In the genomic region with DNA sequence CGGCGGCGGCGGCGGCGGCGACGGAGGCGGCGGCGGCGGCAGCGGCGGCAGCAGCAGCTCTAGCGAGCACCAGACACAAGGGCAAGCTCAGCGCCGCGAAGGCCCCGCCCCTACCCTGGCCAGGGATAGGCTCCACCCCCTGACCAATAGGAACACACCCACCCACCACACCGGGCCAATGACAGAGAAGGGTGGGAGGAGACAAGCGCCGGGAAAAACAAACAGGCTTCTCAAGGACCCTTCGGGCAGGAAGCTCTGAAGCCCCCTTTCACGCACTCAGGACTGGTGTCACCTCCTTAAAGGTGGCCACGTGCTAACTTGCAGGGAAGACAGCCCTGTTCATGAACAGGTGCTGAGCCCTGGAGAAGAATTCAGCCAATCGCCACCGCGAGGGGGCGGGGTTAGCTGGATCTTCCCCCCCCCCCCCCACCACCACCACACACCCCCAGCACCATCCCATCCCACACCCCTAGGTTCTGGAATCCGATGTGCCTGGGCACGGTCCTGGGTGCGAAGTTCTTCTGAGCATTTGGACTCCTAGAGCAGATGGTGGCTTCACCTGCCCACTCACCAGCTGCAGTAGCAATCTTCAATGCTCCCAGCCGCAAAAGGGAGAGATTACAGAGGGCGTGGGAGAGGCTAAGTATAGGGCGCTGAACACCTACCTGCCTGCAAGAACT, we compare ENCODE assay signal across 8 mouse cellular contexts. TPM values are rescaled to one million over a fixed set of nuclear protein-coding genes. Genes with fewer than 3 reads are reported as not detected.
DNase-seq lines count a peak whose midpoint lies in the region; ATAC-seq lines count a peak whose summit lies in the region.

TSS of gene Cadm2 (minus strand) at position 83 of the 680 bp plus-strand sequence.

- peak; percentile 98 for ATAC-seq in common myeloid progenitor, adult 5-6 weeks (replicated peaks; ENCODE audit: low read depth, poor library complexity, severe bottlenecking)
- peak; percentile 99 for ATAC-seq in hindbrain, embryonic 14.5 days (ENCODE audit: low FRiP score)

- H3K4me3 ChIP-seq in hindbrain, embryonic 14.5 days (replicated peaks; ENCODE audit: low read length), result peak within 1 kb of the TSS; percentile 82

- no peaks in the 10 kb centered on the region for H3K27me3 ChIP-seq in hindbrain, embryonic 14.5 days (ENCODE audit: control insufficient read depth, insufficient read depth, low read length)

- peak within 1 kb of the TSS; percentile 90 for H3K9ac ChIP-seq in hindbrain, embryonic 14.5 days

- H3K36me3 ChIP-seq in hindbrain, embryonic 14.5 days (replicated peaks; ENCODE audit: control insufficient read depth, insufficient read depth), result no peaks in the 10 kb centered on the region

- 2% methylated on average over 32 of the region's 35 CpGs for WGBS in hindbrain, embryonic 14.5 days

- H3K27ac ChIP-seq in hindbrain, embryonic 14.5 days, result peak within 1 kb of the TSS; percentile 95

- H3K4me1 ChIP-seq in hindbrain, embryonic 14.5 days (replicated peaks; ENCODE audit: control insufficient read depth, insufficient read depth, low read length), result no peaks in the 10 kb centered on the region

- peak; percentile 54 to 69 for DNase-seq in adrenal gland, adult 18-20 months (ENCODE audit: low spot score in 2 of 2)
- DNase-seq in gastrocnemius, adult 18-20 months (ENCODE audit: low spot score), result peak; percentile 87
- peak; percentile 92 for DNase-seq in hindbrain, embryonic 14.5 days (ENCODE audit: low spot score)
- peak; percentile 93 to 94 for DNase-seq in layer of hippocampus, postnatal 36 days
- DNase-seq in lung, postnatal 14 days, result peak; percentile 86
- peak; percentile 97 for DNase-seq in retina, embryonic 14.5 days (ENCODE audit: low spot score)
- DNase-seq in thymus, postnatal 4 days, result peak; percentile 69

- H3K4me2 ChIP-seq in hindbrain, embryonic 14.5 days (replicated peaks), result peak within 1 kb of the TSS; percentile 59

- no peaks in the 10 kb centered on the region for H3K9me3 ChIP-seq in hindbrain, embryonic 14.5 days (ENCODE audit: control insufficient read depth, low read length)

RNA-seq across cellular contexts. Expression of gene Cadm2, which starts in this region (rescaled TPM):
- under 1 TPM; 0.43 to 0.74 TPM for total RNA-seq in adrenal gland, adult 18-20 months (2021)
- not detected in 2 replicates for total RNA-seq in common myeloid progenitor, adult 5-6 weeks (2017)
- under 1 TPM; 0.66 to 0.96 TPM for total RNA-seq in gastrocnemius, adult 18-20 months (2021)
- 53.8 and 56.9 TPM in 2 replicates for polyA plus RNA-seq in hindbrain, embryonic 14.5 days (2014; fragmentation: Nextera tagmentation; extraction: Ambion mirVana)
- 100 to 1,000 TPM; 224 to 229 TPM for total RNA-seq in layer of hippocampus, postnatal 36 days (2021)

Comparison
In these comparisons a context has a peak if more than half of its experiments do, and no peak if none do; other contexts are left out.
1. Peak in every context shown above with its lines: DNase-seq, ATAC-seq, H3K4me3 ChIP-seq and H3K27ac ChIP-seq.
2. RNA of gene Cadm2 (total RNA-seq): 224 to 229 TPM in layer of hippocampus, postnatal 36 days; 0.66 to 0.96 TPM in gastrocnemius, adult 18-20 months, 0.43 to 0.74 TPM in adrenal gland, adult 18-20 months and not detected in common myeloid progenitor, adult 5-6 weeks; every median in the first group is over 100 times any median in the second.
3. Peak in DNase-seq in adrenal gland, adult 18-20 months; RNA of the gene not detected or under 1 TPM.
4. Peak in ATAC-seq in common myeloid progenitor, adult 5-6 weeks; RNA of the gene not detected or under 1 TPM.
5. Peak in DNase-seq in gastrocnemius, adult 18-20 months; RNA of the gene not detected or under 1 TPM.